Mouse (Mus musculus): ENCODE results near the gene Cox19. TPM values are rescaled to one million over a fixed set of nuclear protein-coding genes. Genes with fewer than 3 reads are reported as not detected.

The Cox19 gene
- polyA plus RNA-seq, 1 experiment from 2014 or later, result 120 TPM

GRCm38 (mm10) chr5:139367884-139368458 is 16.8 kb upstream of the Cox19 start:
- no peaks in the 10 kb centered on the region for H3K9me3 ChIP-seq
- no peaks in the 10 kb centered on the region for H3K36me3 ChIP-seq
- H3K4me3 ChIP-seq, result no peak overlapping the region
- H3K27me3 ChIP-seq, result no peaks in the 10 kb centered on the region
- no peak overlapping the region for H3K4me2 ChIP-seq
- H3K4me1 ChIP-seq (replicated peaks), result peaks cover 43% of the 10 kb centered on the region
- WGBS, result 92% methylated on average over 4 of the region's 4 CpGs
- H3K9ac ChIP-seq, result no peak overlapping the region
- no peak for ATAC-seq (ENCODE audit: low read depth)
- H3K27ac ChIP-seq (replicated peaks), result no peak overlapping the region

DNA sequence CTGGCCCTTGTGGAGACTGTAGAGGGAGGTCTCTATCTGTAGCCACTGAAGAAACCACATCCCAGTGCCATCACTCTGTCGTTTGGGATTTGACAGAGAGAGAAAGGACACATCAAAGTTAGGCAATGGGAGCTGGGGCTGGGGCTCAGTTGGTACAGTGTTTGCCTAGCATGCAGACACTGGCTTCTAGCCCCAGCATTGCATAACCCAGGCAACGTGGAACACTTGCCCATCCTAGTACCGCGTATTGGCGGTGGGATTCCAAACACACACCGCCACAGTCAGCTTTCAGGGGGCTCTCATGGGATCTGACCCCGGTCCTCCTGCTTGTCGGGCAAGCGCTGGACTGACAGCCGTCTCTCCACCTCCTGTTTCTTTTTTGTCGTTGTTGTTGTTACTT is 15.3 kb upstream of the Cox19 start:
- H3K9me3 ChIP-seq, result no peaks in the 10 kb centered on the region
- 77% methylated on average over 11 of the region's 11 CpGs for WGBS
- peaks cover 30% of the 10 kb centered on the region for H3K4me1 ChIP-seq (replicated peaks)
- H3K4me2 ChIP-seq, result no peak overlapping the region
- H3K27me3 ChIP-seq, result no peaks in the 10 kb centered on the region
- no peak overlapping the region for H3K27ac ChIP-seq (replicated peaks)
- no peak overlapping the region for H3K9ac ChIP-seq
- ATAC-seq (ENCODE audit: low read depth), result no peak
- H3K4me3 ChIP-seq, result no peak overlapping the region
- H3K36me3 ChIP-seq, result no peaks in the 10 kb centered on the region

GRCm38 (mm10) chr5:139365827-139366226 is 14.6 kb upstream of the Cox19 start:
- Histone ChIP-seq H3K4me1 (replicated peaks) (peaks cover 24% of the 10 kb centered on the region), H3K27ac (replicated peaks) (no peak overlapping the region), H3K4me3 (no peak overlapping the region), H3K36me3 (no peaks in the 10 kb centered on the region), H3K9ac (no peak overlapping the region), H3K9me3 (no peaks in the 10 kb centered on the region), H3K27me3 (no peaks in the 10 kb centered on the region), H3K4me2 (no peak overlapping the region)
- no peak for ATAC-seq (ENCODE audit: low read depth)
- WGBS, result 91% methylated on average over 1 of the region's 1 CpGs

DNA sequence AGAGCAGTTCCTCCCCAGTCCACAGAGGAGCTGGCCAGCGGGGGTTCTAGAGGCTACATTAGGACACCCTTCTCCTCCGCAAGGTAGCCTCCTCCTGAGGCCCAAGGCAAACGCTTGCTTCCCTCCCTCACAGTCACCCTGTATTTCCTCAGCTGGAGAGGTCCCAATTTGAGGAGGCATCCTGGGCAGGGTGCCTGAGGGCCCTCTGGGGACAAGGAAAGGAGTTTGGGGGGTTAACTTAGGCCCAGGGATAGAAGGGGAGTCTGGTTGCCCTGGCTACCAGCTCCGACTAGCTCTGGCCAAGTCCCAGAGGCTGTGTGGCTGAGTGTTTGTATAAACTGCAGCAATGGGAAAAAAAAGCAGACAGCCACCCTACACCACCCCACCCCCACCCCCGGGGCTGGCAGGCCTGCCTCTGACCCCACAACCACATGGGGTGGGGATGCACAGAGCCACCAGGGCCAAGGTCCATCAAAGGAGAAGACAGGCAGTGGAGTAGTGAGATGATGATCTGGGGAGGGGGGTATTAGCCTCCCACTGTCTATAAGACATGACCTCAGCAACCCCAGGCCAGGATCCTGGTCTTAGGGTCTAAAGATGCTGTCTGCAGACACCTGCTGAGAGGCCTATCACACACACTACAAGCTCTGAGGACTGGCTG is 13.8 kb upstream of the Cox19 start:
- H3K4me3 ChIP-seq, result no peak overlapping the region
- H3K9ac ChIP-seq, result peak overlapping the region; percentile 38
- 37% methylated on average over 5 of the region's 5 CpGs for WGBS
- H3K27ac ChIP-seq (replicated peaks), result peak overlapping the region; percentile 57
- no peak overlapping the region for H3K4me2 ChIP-seq
- peaks cover 16% of the 10 kb centered on the region for H3K4me1 ChIP-seq (replicated peaks)
- no peaks in the 10 kb centered on the region for H3K36me3 ChIP-seq
- no peaks in the 10 kb centered on the region for H3K27me3 ChIP-seq
- peak; percentile 38 for ATAC-seq (ENCODE audit: low read depth)
- no peaks in the 10 kb centered on the region for H3K9me3 ChIP-seq

DNA sequence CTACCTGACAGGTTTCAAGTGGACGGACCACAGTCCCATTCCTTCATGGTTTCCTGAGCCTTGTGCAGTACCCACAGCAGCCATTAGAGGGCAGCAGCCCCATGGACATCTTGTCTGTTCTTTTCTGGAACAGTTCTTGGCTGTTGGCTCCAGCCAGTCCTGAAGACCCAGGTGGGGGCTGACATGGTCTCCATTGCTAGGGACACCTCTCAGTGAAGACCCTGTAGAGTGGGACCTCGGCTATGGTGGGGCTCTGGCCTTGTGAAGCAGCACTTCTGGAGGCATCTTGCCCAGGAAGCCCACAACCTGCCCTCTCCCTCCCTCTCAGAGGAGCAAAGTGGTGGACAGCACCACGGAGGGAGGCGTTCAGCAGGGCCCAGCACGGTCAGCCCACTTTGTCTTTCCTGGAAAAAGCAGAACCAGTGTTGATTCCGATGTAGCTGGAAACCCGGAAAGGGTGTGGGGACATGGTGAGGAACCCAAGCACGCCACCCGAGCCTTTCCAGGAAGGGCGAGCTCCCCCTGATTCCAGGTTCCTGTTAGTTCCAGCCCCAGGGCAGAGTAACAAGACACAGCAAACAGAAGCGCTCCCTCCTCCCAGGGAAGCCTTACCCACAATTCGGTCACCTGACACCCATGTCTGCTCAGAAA is 13.2 kb upstream of the Cox19 start:
- H3K9me3 ChIP-seq, result no peaks in the 10 kb centered on the region
- no peaks in the 10 kb centered on the region for H3K27me3 ChIP-seq
- H3K36me3 ChIP-seq, result no peaks in the 10 kb centered on the region
- peak; percentile 77 for ATAC-seq (ENCODE audit: low read depth)
- WGBS, result 43% methylated on average over 12 of the region's 12 CpGs
- peak overlapping the region; percentile 57 for H3K27ac ChIP-seq (replicated peaks)
- no peak overlapping the region for H3K4me3 ChIP-seq
- peaks cover 13% of the 10 kb centered on the region for H3K4me1 ChIP-seq (replicated peaks)
- no peak overlapping the region for H3K4me2 ChIP-seq
- H3K9ac ChIP-seq, result peak overlapping the region; percentile 38

DNA sequence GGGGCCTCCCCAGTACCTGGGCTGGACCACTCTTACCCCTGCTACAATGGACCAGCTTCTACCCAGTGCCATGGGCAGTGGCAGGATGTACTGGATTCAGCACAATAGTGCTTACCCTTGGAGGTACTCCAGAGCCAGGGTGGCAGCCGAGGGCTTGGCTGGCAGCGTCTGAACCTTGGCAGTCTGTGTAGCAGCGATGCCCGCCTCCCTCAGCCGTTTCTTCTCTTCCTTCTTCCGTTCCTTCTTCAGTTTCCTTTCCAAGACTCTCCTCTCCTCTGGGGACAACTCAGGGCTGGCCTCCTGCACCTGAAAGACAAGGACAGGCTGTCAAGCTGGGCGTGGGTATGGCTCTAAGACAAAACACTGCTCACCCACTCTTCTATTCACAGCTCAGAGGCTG is 12.6 kb upstream of the Cox19 start:
- Histone ChIP-seq H3K9ac (no peak overlapping the region), H3K9me3 (no peaks in the 10 kb centered on the region), H3K4me3 (no peak overlapping the region), H3K4me1 (replicated peaks) (peaks cover 13% of the 10 kb centered on the region), H3K36me3 (no peaks in the 10 kb centered on the region), H3K27ac (replicated peaks) (no peak overlapping the region), H3K4me2 (no peak overlapping the region), H3K27me3 (no peaks in the 10 kb centered on the region)
- no peak for ATAC-seq (ENCODE audit: low read depth)
- 74% methylated on average over 7 of the region's 7 CpGs for WGBS

DNA sequence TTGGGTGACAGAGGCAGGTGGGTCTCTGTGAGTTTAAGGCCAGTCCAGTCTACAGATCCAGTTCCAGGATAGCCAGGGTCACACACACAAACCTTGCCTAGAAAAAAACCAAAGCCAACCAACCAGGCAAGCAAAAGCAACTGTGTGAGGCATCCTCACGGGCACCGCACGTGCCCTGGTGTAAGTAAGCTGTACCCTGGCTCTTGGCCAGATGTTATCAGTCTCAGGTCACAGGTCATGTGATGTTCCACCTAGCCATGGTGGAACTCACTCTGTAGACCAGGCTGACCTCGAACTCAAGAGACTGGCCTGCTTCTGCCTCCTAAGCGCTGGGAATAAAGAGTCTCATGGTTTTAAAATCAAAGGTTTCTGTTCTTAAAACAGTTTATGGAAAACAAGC is 8.0 kb upstream of the Cox19 start:
- peaks cover 16% of the 10 kb centered on the region for H3K4me1 ChIP-seq (replicated peaks)
- no peak overlapping the region for H3K4me2 ChIP-seq
- no peak for ATAC-seq (ENCODE audit: low read depth)
- H3K9me3 ChIP-seq, result no peaks in the 10 kb centered on the region
- no peaks in the 10 kb centered on the region for H3K36me3 ChIP-seq
- no peak overlapping the region for H3K27ac ChIP-seq (replicated peaks)
- H3K4me3 ChIP-seq, result no peak overlapping the region
- WGBS, result 94% methylated on average over 5 of the region's 5 CpGs
- H3K9ac ChIP-seq, result no peak overlapping the region
- no peaks in the 10 kb centered on the region for H3K27me3 ChIP-seq

- Histone ChIP-seq H3K4me2 (no peak overlapping the region), H3K36me3 (no peaks in the 10 kb centered on the region), H3K27ac (replicated peaks) (no peak overlapping the region), H3K27me3 (no peaks in the 10 kb centered on the region), H3K9ac (no peak overlapping the region), H3K9me3 (no peaks in the 10 kb centered on the region), H3K4me3 (no peak overlapping the region), H3K4me1 (replicated peaks) (peaks cover 15% of the 10 kb centered on the region)
- WGBS, result 88% methylated on average over 2 of the region's 2 CpGs
- ATAC-seq (ENCODE audit: low read depth), result no peak
Observed at GRCm38 (mm10) chr5:139358653-139359052, 7.4 kb upstream of the Cox19 start.

GRCm38 (mm10) chr5:139355235-139355772 is 4.1 kb upstream of the Cox19 start:
- 39% methylated on average over 19 of the region's 19 CpGs for WGBS

DNA sequence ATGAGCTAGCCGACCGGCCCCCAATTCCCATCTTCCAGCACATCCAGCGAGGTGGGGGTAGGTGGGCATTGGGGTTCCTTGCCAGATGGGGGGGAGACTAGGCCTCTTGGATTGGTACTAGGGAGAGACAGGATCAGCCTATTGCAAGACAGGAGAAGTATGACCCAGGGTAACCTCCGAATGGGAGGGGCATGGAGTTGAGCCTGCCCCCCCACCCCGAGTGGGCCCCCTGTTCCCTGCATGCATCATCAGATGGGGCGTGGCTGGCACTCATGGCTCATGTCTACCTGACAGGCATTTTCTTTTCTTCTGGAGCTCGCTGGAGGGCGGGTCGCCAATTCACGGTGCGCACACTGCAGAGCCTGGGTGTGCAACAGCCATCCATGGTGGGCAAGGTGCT is 2.7 kb upstream of the Cox19 start:
- Histone ChIP-seq H3K9ac (no peak overlapping the region), H3K9me3 (no peaks in the 10 kb centered on the region), H3K27me3 (peaks cover 6% of the 10 kb centered on the region), H3K27ac (replicated peaks) (no peak overlapping the region), H3K4me1 (replicated peaks) (peaks cover 21% of the 10 kb centered on the region), H3K4me2 (no peak overlapping the region), H3K36me3 (no peaks in the 10 kb centered on the region), H3K4me3 (no peak overlapping the region)
- no peak for ATAC-seq (ENCODE audit: low read depth)
- 90% methylated on average over 11 of the region's 11 CpGs for WGBS

More at GRCm38 (mm10) chr5:139355235-139355772, 4.1 kb upstream of the Cox19 start:
- Histone ChIP-seq H3K27me3 (peaks cover 6% of the 10 kb centered on the region), H3K4me1 (replicated peaks) (peaks cover 21% of the 10 kb centered on the region), H3K4me3 (no peak overlapping the region), H3K4me2 (no peak overlapping the region), H3K9me3 (no peaks in the 10 kb centered on the region), H3K36me3 (no peaks in the 10 kb centered on the region), H3K9ac (no peak overlapping the region), H3K27ac (replicated peaks) (no peak overlapping the region)
- no peak for ATAC-seq (ENCODE audit: low read depth)

- H3K9me3 ChIP-seq, result no peaks in the 10 kb centered on the region
- H3K27me3 ChIP-seq, result peaks cover 6% of the 10 kb centered on the region
- H3K4me2 ChIP-seq, result no peak overlapping the region
- no peak overlapping the region for H3K9ac ChIP-seq
- no peak overlapping the region for H3K27ac ChIP-seq (replicated peaks)
- no peaks in the 10 kb centered on the region for H3K36me3 ChIP-seq
- ATAC-seq (ENCODE audit: low read depth), result no peak
- H3K4me3 ChIP-seq, result no peak overlapping the region
- peaks cover 21% of the 10 kb centered on the region for H3K4me1 ChIP-seq (replicated peaks)
- 66% methylated on average over 10 of the region's 10 CpGs for WGBS
Observed at GRCm38 (mm10) chr5:139353496-139353895, 2.3 kb upstream of the Cox19 start.

DNA sequence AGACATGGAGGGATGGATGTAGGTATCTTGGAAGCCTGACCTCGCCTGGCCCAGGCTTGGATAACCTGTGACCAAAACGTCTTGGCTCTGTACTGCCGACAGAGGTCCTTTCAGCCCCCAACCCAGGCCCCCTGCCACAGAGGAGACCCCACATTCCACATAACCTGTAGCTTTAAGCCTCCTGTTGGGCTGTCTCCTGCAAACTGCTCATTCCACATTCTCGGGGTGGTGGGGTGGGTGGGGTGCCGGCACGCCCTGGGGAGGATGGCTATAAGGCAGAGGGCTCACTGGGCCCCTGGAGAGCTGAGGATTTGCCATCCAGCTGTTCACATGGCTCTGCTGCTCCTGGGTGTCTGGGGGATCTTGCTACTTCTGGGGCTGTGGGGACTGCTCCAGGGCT is 1.1 kb upstream of the Cox19 start, which contains the start of gene Cyp2w1:
Gene Cyp2w1, plus strand, starts transcription at position 301 of the 400 bp plus-strand sequence.
- ATAC-seq (ENCODE audit: low read depth), result no peak
- H3K36me3 ChIP-seq, result no peaks in the 10 kb centered on the region
- no peaks in the 10 kb centered on the region for H3K9me3 ChIP-seq
- 61% methylated on average over 6 of the region's 6 CpGs for WGBS
- H3K4me3 ChIP-seq, result no peak within 1 kb of the TSS
- H3K27ac ChIP-seq (replicated peaks), result no peak within 1 kb of the TSS
- peaks cover 6% of the 10 kb centered on the region for H3K27me3 ChIP-seq
- H3K4me1 ChIP-seq (replicated peaks), result peaks cover 14% of the 10 kb centered on the region
- no peak within 1 kb of the TSS for H3K4me2 ChIP-seq
- peak within 1 kb of the TSS; percentile 26; the same call in 1 of the 2 replicates for H3K9ac ChIP-seq

Data from neural tube, embryonic 13.5 days (tissue).